10 mouse cellular contexts compared by ENCODE assay signal in the genomic region with DNA sequence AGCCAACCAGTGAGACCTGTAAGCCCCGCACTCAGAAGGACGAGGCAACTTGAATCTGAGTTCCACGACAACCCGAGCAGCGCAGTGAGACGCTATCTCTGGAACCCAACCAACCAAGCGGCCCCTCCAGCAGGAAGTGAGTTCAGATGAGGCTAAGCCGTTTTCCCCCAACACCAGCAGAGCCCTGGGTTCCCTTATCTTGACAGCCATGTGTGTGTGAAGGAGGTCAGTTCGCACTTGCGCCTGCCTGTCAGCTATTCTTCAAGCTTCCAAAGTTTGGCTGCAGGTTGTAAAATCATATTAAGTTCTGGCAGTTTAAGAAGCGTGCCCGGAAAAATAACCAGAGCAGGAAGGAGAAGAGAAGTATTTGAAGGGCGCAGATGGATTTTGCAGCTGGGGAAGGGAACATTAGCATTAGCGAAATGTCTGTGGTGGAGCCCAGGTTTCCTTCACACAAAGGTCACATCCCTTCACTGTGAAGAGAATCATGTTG.
DNase-seq lines count a peak whose midpoint lies in the region; ATAC-seq and TF ChIP-seq lines count a peak whose summit lies in the region.
"Had no signal": no experiment of that assay in that cellular context is flagged by ENCODE, and none has a peak within 500 bp of the region (broad histone marks: within the 10 kb centered on the region; RNA-seq: fewer than 3 reads in every experiment).

No protein-coding gene starts in this region.

- H3K36me3 ChIP-seq in midbrain, embryonic 15.5 days (replicated peaks) = no peaks in the 10 kb centered on the region
- no peaks in the 10 kb centered on the region for H3K36me3 ChIP-seq in hindbrain, embryonic 16.5 days (ENCODE audit: control insufficient read depth, insufficient read depth, low read length)
- H3K36me3 ChIP-seq: midbrain, embryonic 12.5 days had no signal

- no peaks in the 10 kb centered on the region for H3K4me1 ChIP-seq in lung, adult 2 months (ENCODE audit: control insufficient read depth, insufficient read depth, low read length)
- H3K4me1 ChIP-seq in midbrain, embryonic 15.5 days = peaks cover 12% of the 10 kb centered on the region
- peaks cover 2% of the 10 kb centered on the region; the same call in 1 of the 2 replicates for H3K4me1 ChIP-seq in hindbrain, embryonic 16.5 days (ENCODE audit: control insufficient read depth, insufficient read depth, low read depth, low read length)
- H3K4me1 ChIP-seq: midbrain, embryonic 12.5 days had no signal

- no peak for TF ChIP-seq POLR2A in lung, adult 2 months (IDR thresholded peaks at IDR 0.05; ENCODE audit: borderline replicate concordance, extremely low read depth, low read depth, low read length)

- ATAC-seq in midbrain, embryonic 15.5 days (replicated peaks) = 0 out of 2 replicates have a peak, but pooled peaks have one; percentile 17
- no peak for ATAC-seq in hindbrain, embryonic 16.5 days
- ATAC-seq: Patski had no signal

- no peak overlapping the region for H3K4me3 ChIP-seq in lung, adult 2 months (replicated peaks; ENCODE audit: extremely low read depth, low read depth, low read length)
- no peak overlapping the region for H3K4me3 ChIP-seq in midbrain, embryonic 15.5 days
- no peak overlapping the region for H3K4me3 ChIP-seq in hindbrain, embryonic 16.5 days (ENCODE audit: low read length)
- H3K4me3 ChIP-seq: midbrain, embryonic 12.5 days had no signal

- TF ChIP-seq CTCF in lung, adult 2 months (IDR thresholded peaks at IDR 0.05; ENCODE audit: insufficient read depth, low read length) = no peak

- H3K9me3 ChIP-seq in midbrain, embryonic 15.5 days = no peaks in the 10 kb centered on the region
- no peaks in the 10 kb centered on the region for H3K9me3 ChIP-seq in hindbrain, embryonic 16.5 days (ENCODE audit: control insufficient read depth, low read length)
- H3K9me3 ChIP-seq: midbrain, embryonic 12.5 days had no signal

- H3K9ac ChIP-seq in midbrain, embryonic 15.5 days = no peak overlapping the region
- H3K9ac ChIP-seq in hindbrain, embryonic 16.5 days (ENCODE audit: low read depth, low read length) = no peak overlapping the region
- H3K9ac ChIP-seq: midbrain, embryonic 12.5 days had no signal

- 18% methylated on average over 14 of the region's 14 CpGs for WGBS in lung, adult 2 months
- WGBS in midbrain, embryonic 15.5 days = 77% methylated on average over 14 of the region's 14 CpGs
- 76% methylated on average over 14 of the region's 14 CpGs for WGBS in hindbrain, embryonic 16.5 days

- H3K27me3 ChIP-seq in midbrain, embryonic 15.5 days (replicated peaks) = no peaks in the 10 kb centered on the region
- no peaks in the 10 kb centered on the region for H3K27me3 ChIP-seq in hindbrain, embryonic 16.5 days (replicated peaks; ENCODE audit: control insufficient read depth, insufficient read depth, low read length)
- H3K27me3 ChIP-seq: midbrain, embryonic 12.5 days; Patski had no signal

- no peak overlapping the region; the same call in 1 of the 2 replicates for H3K27ac ChIP-seq in midbrain, embryonic 15.5 days
- H3K27ac ChIP-seq in hindbrain, embryonic 16.5 days (ENCODE audit: low read depth, low read length) = no peak overlapping the region
- H3K27ac ChIP-seq: midbrain, embryonic 12.5 days had no signal

- peak overlapping the region; percentile 25 for H3K4me2 ChIP-seq in midbrain, embryonic 15.5 days
- H3K4me2 ChIP-seq in hindbrain, embryonic 16.5 days (ENCODE audit: low read length) = no peak overlapping the region; the same call in 1 of the 2 replicates

- peak; percentile 6 to 16 for DNase-seq in lung, adult 18-20 months
- no peak for DNase-seq in lung, adult 2 months
- DNase-seq in heart, adult 11 months = peak; percentile 98
- peak; percentile 58 to 67 for DNase-seq in kidney, postnatal 4 days
- DNase-seq in layer of hippocampus, adult 11-12 months (ENCODE audit: low spot score) = no peak
- DNase-seq in right cerebral cortex, postnatal 36 days (ENCODE audit: low spot score in 2 of 2) = no peak

Comparison
In these comparisons a context has a peak if more than half of its experiments do, and no peak if none do; other contexts are left out.
1. DNase-seq: peak in lung, adult 18-20 months (2 of 2), heart, adult 11 months (single experiment) and kidney, postnatal 4 days (2 of 2); none in lung, adult 2 months (single experiment), layer of hippocampus, adult 11-12 months (single experiment) and right cerebral cortex, postnatal 36 days (0 of 2).